Mouse (Mus musculus): ENCODE data around the gene Stk40. TPM values are rescaled to one million over a fixed set of nuclear protein-coding genes. Genes with fewer than 3 reads are reported as not detected.

The Stk40 gene
- total and polyA plus RNA-seq, 2 experiments from 2014 or later = 14.9 to 19.6 TPM

DNA sequence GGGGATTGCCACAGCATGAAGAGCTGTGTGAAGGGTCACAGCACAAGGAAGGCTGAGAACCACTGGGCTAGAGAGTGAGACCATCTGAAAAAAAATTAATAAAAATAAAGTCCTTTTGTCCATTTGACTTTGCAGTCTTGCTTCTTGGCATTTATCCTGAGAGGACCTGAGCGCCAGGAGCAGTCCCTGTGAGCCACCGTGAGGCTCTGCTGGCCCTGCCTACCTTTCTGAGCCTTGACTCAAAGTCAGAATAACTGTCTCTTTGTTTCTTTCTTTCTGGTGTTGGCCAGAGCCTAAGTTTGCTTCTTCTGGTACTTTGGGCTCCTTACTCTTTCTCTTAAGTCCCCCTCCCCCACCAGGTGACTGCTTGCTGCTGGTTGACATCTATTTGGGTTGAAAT is 16.7 kb downstream of the Stk40 start:
- TF ChIP-seq CTCF (IDR thresholded peaks at IDR 0.05; ENCODE audit: low read depth) = no peak
- no peaks in the 10 kb centered on the region for H3K9me3 ChIP-seq (ENCODE audit: low read length)
- DNase-seq = no peak
- H3K27me3 ChIP-seq (ENCODE audit: insufficient read depth, low read length) = no peaks in the 10 kb centered on the region
- peaks cover 9% of the 10 kb centered on the region for H3K36me3 ChIP-seq (ENCODE audit: insufficient read depth)
- H3K9ac ChIP-seq = no peak overlapping the region
- H3K4me1 ChIP-seq (ENCODE audit: insufficient read depth) = peaks cover 3% of the 10 kb centered on the region; the same call in 1 of the 2 replicates
- H3K4me2 ChIP-seq (ENCODE audit: low read depth) = no peak overlapping the region
- H3K27ac ChIP-seq (ENCODE audit: low read depth, low read length) = no peak overlapping the region
- no peak overlapping the region for H3K4me3 ChIP-seq (ENCODE audit: low read depth, low read length)
- ATAC-seq = no peak
- 94% methylated on average over 2 of the region's 2 CpGs for WGBS

DNA sequence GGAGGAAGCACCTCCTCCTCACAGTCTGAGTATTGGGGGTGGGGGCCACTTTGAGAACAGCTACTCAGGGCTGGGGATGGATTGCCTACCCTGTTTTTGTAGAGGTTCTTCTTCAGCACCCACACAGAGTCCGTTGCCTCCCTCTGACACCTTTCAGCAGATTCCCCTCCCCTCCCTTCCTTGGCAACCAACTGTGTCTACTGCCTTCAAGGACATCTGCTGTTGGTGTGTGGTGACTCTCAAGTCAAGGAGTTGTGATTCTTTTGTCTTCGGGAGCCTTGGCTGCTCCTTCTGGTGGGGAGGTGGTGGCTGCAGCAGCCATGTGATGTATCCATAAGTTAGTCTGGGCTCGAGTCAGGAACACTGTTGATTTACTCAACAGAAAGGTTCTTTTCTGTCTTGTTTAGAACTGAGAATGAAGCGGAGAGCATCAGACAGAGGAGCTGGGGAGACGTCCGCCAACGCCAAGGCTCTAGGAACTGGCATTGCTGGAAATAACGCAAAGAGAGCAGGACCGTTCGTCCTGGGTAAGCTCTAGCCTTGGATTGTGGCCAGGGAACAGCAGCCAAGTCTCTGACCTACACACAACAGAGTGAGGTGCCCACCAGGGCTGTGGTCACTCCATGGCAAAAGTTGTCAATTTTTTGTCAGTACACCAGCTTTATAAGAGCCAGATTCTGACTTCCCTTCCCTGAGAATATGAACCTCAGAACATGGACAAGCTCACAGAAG is 19.7 kb downstream of the Stk40 start:
- H3K9me3 ChIP-seq (ENCODE audit: low read length) = no peaks in the 10 kb centered on the region

DNA sequence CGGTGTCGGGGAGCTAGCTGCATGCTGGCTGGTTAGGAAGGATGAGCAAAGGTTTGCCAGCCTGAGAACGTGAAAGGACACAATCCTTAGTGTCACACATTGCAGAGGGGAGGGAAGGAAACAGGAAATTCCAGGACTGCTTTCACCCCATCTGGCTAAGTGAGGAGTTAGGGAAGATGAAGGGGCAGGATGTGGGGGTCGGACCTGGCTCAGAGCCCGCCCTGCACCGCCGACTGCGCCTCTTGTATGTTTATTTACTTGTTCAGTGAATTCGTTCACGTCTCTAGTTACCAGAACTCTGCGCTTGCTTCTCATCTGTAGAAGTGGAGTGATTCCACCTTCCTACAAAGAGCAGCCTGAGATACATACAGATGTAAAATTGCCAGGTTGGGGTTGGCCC is 26.7 kb downstream of the Stk40 start:
- H3K27ac ChIP-seq (ENCODE audit: low read depth, low read length) = peak overlapping the region; percentile 35; the same call in 1 of the 2 replicates
- no peak for TF ChIP-seq CTCF (IDR thresholded peaks at IDR 0.05; ENCODE audit: low read depth)
- no peaks in the 10 kb centered on the region for H3K27me3 ChIP-seq (ENCODE audit: insufficient read depth, low read length)
- 76% methylated on average over 11 of the region's 11 CpGs for WGBS
- peaks cover 47% of the 10 kb centered on the region for H3K36me3 ChIP-seq (ENCODE audit: insufficient read depth)
- H3K4me1 ChIP-seq (ENCODE audit: insufficient read depth) = peaks cover 3% of the 10 kb centered on the region; the same call in 1 of the 2 replicates
- no peaks in the 10 kb centered on the region for H3K9me3 ChIP-seq (ENCODE audit: low read length)
- no peak for DNase-seq
- H3K4me2 ChIP-seq (ENCODE audit: low read depth) = no peak overlapping the region
- H3K9ac ChIP-seq = no peak overlapping the region
- H3K4me3 ChIP-seq (ENCODE audit: low read depth, low read length) = no peak overlapping the region
- no peak for ATAC-seq

More for the DNA sequence above, 19.7 kb downstream of the Stk40 start:
- TF ChIP-seq CTCF (IDR thresholded peaks at IDR 0.05; ENCODE audit: low read depth) = no peak
- 59% methylated on average over 10 of the region's 10 CpGs for WGBS
- no peak for DNase-seq
- no peak overlapping the region for H3K9ac ChIP-seq
- H3K4me3 ChIP-seq (ENCODE audit: low read depth, low read length) = no peak overlapping the region
- no peaks in the 10 kb centered on the region for H3K27me3 ChIP-seq (ENCODE audit: insufficient read depth, low read length)
- ATAC-seq = peak; percentile 66
- no peak overlapping the region for H3K4me2 ChIP-seq (ENCODE audit: low read depth)
- peaks cover 30% of the 10 kb centered on the region for H3K36me3 ChIP-seq (ENCODE audit: insufficient read depth)
- H3K27ac ChIP-seq (ENCODE audit: low read depth, low read length) = no peak overlapping the region
- H3K4me1 ChIP-seq (ENCODE audit: insufficient read depth) = peaks cover 2% of the 10 kb centered on the region; the same call in 1 of the 2 replicates

DNA sequence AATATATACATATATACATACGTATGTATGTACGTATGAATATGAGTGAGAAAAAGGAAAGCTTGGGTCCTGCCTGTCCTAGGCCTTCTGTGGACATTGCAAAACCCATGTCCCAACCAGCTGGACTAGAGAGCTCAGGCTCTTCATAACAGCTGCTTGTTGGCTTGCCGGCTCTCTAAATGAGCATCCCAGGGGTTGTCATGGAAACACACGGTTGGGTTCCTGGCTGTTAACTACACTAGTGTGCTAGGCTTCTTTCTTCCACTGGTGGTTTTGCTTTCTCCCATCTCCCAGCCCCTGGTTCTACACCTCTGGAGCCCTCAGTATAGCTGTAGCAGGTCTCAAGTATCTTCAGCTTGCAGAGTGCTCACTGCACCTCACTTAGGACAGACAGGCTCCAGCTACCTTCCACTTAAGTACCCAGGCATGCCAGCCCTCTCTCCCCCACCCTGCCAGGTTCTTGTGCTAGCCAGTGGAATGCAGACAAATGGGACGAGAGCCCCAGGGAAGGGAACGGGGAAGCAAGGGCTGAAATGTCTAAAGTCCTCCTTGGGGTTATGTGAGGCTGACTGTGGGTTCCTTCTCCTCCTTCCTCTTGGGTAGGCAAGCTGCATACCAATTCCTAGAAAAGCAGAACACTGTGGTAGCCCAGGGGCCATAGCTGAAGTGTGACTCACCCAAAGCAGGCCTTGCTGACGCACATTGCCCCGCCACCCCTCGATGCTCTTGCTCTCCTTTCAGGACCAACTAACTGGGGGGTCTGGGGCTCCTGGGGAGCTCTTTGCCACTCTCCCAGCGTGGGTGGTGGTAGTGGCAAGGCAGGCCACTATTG is 27.7 kb downstream of the Stk40 start:
- no peak overlapping the region for H3K9ac ChIP-seq
- TF ChIP-seq CTCF (IDR thresholded peaks at IDR 0.05; ENCODE audit: low read depth) = 0 out of 2 replicates have a peak, but pooled peaks have one; percentile 10
- H3K9me3 ChIP-seq (ENCODE audit: low read length) = no peaks in the 10 kb centered on the region
- WGBS = 57% methylated on average over 10 of the region's 10 CpGs
- DNase-seq = peak; percentile 75
- peak overlapping the region; percentile 64 for H3K27ac ChIP-seq (ENCODE audit: low read depth, low read length)
- no peak overlapping the region for H3K4me3 ChIP-seq (ENCODE audit: low read depth, low read length)
- H3K27me3 ChIP-seq (ENCODE audit: insufficient read depth, low read length) = no peaks in the 10 kb centered on the region
- H3K4me2 ChIP-seq (ENCODE audit: low read depth) = no peak overlapping the region
- ATAC-seq = peak; percentile 91
- H3K36me3 ChIP-seq (ENCODE audit: insufficient read depth) = peaks cover 45% of the 10 kb centered on the region
- peaks cover 3% of the 10 kb centered on the region; the same call in 1 of the 2 replicates for H3K4me1 ChIP-seq (ENCODE audit: insufficient read depth)

DNA sequence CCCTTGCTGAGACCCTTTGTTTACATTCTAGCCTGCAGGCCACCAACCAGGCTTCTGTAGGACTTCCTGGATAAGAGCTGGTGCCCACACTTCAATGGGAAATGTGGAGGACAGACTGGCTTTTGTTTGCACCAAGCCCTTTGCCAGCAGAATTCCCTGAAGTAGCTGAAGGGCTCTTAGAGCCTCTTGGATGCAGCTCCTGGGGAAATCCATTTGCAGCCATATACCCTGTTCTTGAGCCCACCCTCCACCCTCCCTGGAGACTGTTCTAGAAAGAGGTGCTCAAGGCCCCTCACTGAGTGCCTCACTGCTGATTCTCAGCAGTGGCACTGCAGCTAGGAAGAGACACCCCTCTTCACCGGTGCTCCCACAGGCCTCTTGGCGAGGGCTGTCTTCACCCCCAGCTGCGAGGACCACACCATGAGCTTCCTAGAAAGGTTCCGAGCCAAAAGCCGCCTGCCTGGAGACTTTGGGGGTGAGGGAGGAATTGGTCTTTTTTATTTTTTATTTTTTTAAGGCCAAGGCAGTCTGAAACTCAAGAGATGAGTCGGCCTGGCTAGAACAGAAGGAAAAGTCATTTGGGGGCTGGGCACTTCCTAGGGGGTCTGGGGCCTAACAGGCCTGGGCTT is 29.0 kb downstream of the Stk40 start:
- Histone ChIP-seq H3K4me3 (ENCODE audit: low read depth, low read length) (no peak overlapping the region), H3K27me3 (ENCODE audit: insufficient read depth, low read length) (no peaks in the 10 kb centered on the region), H3K4me2 (ENCODE audit: low read depth) (no peak overlapping the region), H3K4me1 (ENCODE audit: insufficient read depth) (peaks cover 3% of the 10 kb centered on the region; the same call in 1 of the 2 replicates), H3K9me3 (ENCODE audit: low read length) (no peaks in the 10 kb centered on the region), H3K27ac (ENCODE audit: low read depth, low read length) (peak overlapping the region; percentile 64; the same call in 1 of the 2 replicates), H3K9ac (no peak overlapping the region), H3K36me3 (ENCODE audit: insufficient read depth) (peaks cover 51% of the 10 kb centered on the region)
- 81% methylated on average over 6 of the region's 6 CpGs for WGBS
- TF ChIP-seq CTCF (IDR thresholded peaks at IDR 0.05; ENCODE audit: low read depth) = no peak
- DNase-seq = no peak
- ATAC-seq = no peak; the same call in 1 of the 2 replicates

DNA sequence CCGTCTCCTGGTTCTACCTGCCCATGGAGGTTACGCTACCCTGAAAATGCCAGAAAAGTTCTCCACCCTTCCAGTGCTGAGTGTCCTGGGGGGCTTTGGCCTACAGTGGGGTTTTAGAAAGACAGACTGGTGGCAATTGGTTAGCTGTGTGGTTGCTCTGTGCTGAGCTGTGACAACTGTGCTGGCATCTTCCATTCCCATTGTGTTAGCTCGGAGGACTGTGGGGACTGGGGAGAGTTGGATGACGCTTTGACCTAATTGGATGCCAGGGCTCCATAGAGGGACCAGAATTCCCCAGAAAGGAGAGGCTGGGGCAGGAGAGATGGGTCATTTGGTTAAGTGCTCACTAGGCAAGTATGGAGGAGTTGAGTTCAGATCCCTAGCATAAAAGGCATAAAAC is 30.5 kb downstream of the Stk40 start:
- peaks cover 53% of the 10 kb centered on the region for H3K36me3 ChIP-seq (ENCODE audit: insufficient read depth)
- 90% methylated on average over 4 of the region's 4 CpGs for WGBS
- H3K27me3 ChIP-seq (ENCODE audit: insufficient read depth, low read length) = no peaks in the 10 kb centered on the region
- peaks cover 3% of the 10 kb centered on the region; the same call in 1 of the 2 replicates for H3K4me1 ChIP-seq (ENCODE audit: insufficient read depth)
- no peak for TF ChIP-seq CTCF (IDR thresholded peaks at IDR 0.05; ENCODE audit: low read depth)
- no peak overlapping the region for H3K9ac ChIP-seq
- ATAC-seq = no peak
- no peaks in the 10 kb centered on the region for H3K9me3 ChIP-seq (ENCODE audit: low read length)
- H3K4me2 ChIP-seq (ENCODE audit: low read depth) = no peak overlapping the region
- no peak overlapping the region for H3K4me3 ChIP-seq (ENCODE audit: low read depth, low read length)
- H3K27ac ChIP-seq (ENCODE audit: low read depth, low read length) = no peak overlapping the region
- DNase-seq = no peak

Data from forebrain, postnatal 0 days (tissue).